Mouse (Mus musculus) cerebellum, adult 8-10 months (tissue): ENCODE results near the gene Gm5475.
A peak's percentile ranks its signal among the peaks of the same experiment; 100 is the strongest.

Experiments
- DNase-seq: peaks from one replicate; pipeline ENCODE4 v3.0.0; 2022

Gene Gm5475

DNA sequence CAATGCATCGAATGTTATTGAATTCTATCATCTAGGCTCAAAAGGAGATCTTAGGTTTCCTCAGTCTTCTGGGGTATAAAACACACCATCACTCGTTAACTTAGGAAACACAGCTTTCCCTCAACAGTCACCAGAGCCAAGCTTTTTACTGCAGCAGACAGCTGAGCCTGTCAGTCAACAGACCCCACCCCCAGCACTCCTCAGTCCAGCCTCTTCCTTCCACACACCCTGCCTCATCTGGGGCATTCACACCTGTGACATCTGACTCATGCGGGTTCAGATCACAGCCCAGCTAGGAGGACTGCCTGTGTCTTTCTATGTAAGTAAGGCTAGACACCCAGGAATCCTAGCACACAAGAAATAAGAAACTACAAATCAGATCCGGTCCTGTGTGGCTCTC is 7.9 kb upstream of the Gm5475 start:
- DNase-seq: no peak

DNA sequence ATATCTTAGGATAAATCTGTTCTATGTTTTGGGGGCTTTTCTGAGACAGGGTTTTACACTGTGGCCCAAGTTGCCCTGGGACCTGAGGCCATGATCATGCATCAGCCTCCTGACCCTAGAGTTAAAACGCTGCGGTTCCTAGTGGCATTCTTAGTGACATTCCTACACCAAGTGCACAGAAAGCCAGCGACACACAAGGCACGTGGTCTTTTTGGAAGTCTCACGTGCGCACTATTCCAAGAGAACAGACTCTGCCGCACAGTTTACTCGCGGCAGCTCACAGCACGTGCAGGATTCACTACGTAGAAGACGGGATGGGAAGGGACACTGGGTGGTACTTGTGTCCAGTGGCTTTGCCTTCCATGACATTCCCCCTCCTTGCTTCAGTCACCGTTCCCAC is 7.0 kb upstream of the Gm5475 start:
- no peak for DNase-seq

DNA sequence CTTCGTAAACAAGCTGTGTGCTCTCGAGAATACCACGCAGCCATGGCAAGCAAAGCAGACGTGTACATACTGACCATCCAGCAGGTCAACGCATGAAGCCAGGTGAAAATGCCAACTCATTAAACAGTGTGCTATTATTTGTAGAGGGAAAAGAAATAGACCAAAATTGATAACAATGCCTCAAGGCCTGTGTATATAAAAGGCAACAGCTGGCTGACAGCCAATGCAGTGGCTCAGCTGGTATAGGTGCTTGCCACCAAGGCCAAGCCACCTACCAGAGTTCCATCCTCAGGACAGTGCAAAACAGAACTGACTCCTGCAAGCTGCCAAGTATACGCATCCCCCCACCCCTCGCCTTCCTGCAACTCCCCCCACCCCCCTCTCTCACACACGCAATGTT is 6.3 kb upstream of the Gm5475 start:
- no peak for DNase-seq

DNA sequence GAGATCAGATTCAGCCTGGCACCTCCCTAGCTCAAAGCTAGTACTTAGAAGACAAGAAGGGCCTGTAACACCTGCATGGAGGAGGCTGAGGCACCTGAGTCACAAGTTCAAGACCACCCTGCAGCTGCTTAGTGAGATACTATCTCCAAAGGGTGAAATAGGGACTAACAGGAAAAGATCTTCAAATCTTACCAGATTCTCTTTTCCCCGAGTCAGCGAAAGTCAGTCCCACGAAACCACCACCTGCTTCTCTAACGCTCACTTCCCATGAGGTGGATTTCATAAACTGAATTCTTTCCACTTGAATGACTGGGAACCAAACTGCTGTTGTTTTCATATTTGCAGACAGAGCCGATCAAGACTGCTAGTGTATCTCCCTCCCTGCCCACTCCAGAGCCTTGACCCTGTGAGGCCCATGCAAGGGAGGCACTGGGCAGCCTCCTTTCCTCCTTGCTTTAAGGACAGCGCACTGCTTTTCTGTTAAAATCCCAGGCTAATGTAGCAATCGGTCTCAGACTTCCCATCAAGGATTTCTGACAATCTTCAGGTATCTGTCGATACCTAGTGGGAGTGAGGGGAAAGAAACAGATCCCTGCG is 4.0 kb upstream of the Gm5475 start:
- no peak for DNase-seq

DNA sequence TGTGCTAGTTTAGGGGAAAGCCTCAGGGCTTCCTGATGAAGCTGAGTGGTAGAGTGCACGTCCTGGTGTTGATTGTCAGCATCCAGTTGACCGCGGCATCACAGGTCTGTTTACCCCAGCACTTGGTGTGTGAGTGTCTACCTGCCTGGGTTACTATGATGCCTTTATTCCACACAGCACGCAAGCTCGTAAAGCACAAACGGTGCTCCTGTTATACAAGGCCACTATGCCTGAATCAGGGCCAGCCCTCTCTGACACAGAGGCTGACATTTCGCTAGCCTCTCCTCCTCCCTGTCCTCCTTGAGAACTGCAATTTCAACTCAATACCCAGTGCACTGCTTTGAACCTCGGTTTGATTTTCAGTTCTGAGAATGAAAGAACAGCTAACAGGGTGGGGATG is 2.6 kb upstream of the Gm5475 start:
- no peak for DNase-seq

DNA sequence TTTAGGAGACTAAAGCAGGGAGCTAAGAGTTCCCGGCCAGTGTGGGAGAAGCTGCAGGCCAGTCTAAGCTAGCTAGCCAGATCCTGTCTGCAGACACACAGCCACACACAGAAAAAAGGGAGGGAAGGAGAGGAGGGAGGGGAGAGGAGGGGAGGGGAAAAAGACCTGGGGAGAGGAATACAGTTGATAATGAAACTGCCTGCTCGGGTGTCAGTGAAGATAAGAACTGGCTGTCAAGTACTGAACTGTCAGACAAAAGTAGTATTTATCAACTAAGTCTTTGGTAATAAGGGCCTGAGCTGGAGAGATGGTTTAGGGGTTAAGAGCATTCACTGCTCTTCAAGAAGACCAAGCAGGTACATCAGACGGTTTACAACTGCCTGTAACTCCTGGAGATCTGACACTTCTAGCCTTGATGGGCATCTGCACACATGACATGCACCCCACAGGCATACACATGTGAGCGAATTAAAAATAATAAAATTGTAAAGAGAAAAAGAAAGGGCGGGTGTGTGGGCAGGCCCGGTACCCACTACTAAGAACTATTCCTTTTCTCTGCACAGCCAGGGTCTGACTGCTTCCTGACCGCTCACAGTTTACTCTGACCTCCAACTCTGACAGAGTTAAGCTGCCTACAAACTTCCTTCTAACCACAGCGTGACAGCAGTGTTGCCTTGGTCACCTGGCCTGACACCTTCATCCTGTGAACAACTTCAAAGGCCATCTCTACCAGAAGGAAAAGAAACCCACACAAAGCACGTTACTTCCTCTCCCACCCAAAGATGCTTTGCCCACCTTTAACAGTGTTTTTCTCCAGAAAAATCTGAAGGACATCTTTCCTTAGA is 1.8 kb upstream of the Gm5475 start:
- no peak for DNase-seq

DNA sequence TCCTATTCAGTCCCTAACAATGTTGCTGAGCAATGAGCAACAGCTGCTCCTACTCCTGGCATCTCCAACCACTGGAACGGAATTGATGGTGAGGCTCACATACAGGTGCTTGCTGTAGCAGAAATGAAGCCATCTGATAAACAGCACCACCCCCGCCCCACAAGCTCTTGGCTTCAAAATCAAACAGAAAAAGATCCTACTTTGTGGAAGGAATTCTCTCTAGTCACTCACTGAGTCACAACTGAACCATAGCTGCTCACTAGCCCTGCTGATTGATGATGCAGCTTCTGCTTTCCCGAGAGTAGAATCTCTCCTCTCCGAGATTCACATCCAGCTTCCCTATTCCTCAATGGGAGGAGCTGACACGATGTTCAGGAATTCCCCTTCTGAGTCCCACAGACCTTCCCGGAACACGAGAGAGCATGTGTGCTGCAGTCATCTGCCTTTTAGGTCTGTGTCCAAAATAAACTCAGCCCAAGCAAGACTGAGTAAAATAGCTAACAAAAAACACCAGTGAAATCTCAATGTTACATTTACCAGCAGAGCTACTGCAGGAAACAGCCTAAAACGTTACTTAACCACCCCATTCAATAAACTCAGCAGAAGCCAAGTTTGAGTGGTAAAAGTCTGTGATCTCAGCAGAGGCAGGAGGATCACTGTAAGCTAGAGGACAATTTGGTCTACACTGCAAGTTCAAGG is 739 bp upstream of the Gm5475 start:
- DNase-seq: no peak

DNA sequence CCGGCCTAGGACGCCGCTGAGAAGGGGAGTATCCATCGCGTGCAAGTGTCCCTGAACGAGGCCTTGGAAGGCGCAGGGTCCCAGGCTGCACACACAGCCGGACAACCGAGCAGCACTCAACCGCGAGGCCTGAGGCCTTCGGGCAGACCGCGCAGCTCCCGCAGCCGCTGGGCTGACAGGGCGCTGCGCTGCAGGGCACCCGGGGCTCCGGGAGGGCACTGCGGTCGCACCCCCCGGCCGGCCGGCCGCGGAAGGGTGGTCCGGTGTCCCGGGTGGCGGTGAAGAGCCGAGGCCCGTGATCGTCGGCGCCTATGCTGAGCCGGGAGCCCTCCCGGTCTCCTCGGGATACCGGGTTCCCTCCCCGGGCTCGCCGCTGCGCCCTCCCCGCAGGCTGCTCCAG is 529 bp downstream of the Gm5475 start:
- DNase-seq: no peak

DNA sequence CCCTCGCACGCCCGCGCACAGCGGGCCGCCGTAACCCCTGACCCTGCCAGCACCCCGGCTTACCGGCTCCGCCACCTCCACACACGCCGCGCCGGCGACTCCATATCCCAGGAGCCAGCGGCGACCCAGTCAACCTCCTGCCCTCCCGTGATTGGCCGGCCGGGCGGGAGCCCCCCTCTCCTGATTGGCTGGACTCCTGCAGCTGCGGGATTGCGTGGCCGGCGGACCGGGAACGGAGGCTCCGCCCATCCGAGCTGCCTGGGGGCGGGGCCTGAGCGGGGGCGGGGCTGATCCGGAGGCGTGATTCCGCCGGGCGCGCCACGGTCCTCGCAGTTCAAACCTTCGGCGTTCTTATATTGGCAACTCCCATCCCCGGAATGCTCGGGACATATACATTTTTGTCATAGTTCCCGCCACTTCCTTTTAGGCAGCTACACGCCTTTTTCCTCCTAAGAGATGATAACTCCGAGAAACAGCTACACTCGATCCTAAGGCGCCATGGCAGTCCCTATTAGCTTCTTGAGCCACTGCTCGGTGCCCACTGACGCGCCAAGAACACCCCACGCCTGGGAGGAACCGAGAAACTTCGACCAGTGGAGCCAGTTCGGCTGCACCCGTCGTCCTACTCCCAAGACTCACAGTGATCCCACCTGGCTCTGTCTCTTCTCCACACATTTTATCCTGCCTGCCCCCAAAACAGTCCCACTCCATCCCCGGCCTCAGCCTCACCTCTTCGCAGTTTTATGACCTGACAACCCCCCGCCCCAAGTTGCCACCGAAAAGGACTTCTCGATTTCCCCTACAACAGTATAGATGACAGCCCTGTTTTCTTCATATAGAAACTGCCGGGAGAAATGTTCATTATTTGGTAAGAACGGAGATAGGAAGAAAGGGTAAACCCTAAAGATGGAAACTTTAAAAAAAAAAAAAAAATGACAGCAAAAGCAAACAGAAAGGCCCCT is 1.2 kb downstream of the Gm5475 start:
- peak; percentile 94 for DNase-seq

DNA sequence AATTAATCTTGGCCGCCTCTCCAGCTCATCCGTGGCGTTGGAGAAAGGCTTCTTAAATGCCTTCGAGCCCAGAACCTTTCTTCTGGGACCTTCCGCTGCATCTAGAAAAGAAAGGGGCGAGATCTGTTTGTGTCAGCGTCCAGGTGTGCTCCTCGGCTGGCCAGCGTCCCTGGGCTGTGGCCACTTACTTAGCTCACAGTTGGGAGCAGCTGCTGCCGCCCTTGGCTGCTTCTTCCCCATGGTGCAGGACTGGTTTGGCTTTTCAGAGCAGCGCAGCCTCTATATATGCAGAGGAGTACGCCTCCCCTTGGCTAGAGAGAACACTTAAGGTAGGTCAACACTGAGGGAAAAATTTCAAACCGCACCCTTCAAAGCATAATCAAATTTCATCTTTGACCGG is 2.0 kb downstream of the Gm5475 start:
- DNase-seq: no peak

DNA sequence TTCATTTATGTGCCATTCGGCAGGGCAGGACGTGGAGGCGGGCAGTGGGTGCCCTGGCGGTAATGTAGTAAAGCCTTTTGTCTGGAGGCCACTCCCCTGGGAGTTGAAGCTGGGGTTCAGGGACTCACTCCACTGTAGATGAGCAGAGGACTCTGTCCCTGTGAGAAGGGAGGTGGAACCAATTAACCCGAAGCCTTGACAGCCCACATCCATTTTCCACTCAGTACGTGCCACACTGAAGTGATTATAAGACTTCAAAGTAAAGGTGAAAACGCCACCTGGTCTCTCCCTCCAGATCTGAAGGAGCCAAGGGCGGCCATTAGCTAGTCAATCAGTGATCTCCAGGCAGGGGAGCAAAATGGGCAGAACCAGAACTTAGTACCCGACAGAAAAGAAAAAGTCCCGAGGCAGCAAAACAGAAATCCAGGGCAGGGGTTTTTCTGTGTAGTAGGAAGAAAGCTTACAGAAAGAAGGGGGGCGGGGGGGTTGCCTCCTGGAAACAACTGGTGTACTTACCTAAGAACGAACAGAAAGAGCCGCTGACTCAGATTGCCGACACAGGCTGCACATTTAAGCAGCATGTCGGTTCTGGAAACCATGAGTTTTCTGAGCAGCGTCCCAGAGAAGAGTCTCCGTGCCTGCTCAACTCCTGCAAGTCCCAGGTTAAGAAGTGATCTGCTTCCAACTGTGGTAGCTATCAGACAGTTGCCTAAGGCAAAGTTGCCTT is 2.6 kb downstream of the Gm5475 start, which contains the start of gene Slc11a2:
Gene Slc11a2 (minus strand): TSS at position 677 of the 727 bp plus-strand sequence.
- no peak for DNase-seq

DNA sequence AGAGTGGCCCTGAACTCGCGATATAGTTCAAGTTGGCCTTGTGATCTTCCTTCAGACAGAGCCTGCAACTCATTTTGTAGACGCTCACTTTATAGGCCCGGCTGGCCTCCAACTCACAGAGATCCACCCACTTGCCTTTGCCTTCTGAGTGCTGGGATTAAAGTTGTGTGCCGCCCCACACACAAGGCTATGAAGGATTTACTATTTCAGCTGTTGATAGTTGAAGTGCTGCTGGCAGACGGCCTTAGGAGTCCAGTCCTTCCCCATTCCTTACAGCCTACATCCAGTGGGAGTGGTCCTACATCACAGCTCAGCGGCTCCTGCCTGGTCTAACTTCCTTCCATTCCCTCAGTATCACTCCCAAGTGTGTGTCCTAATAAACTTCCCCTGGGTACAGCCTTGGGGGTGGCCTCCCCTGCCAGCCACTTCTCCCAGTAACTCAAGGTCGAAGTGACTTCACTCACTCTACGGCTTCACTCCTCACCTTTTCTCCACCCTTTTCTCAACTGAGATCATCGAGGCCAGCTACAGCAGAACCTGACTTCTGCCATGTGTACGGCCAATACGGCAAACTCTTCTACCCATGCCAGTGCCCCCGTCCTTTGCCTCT is 6.5 kb downstream of the Gm5475 start:
- no peak for DNase-seq

DNA sequence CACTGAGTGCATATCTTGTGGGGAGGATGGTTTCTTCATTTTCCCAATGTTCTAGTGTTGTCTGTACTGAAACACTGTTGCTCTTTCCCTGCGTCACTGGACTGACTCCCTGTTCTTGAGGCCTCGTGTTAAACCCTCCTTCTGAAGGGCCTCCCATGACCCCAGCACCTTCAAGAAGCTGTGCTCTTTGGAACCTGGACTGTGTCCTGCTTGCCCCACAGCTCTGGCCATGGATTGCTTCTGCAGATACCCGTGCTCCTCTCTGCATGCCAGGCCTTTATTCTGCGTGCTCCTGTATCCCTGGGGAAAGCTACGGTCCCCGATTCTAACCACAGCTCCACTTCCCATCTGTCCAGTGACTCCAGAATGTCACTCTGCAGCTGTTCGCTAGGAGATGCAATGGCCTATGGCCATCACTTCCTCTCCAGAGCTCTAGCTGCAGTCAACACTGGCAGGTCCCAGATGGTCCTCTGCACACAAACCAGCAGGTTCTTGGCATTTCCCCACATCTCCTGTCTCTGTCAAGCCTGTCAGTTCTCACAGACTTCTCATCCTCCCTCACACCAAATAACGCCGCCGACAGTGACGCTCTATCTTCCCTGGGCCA is 8.1 kb downstream of the Gm5475 start:
- DNase-seq: peak; percentile 38

DNA sequence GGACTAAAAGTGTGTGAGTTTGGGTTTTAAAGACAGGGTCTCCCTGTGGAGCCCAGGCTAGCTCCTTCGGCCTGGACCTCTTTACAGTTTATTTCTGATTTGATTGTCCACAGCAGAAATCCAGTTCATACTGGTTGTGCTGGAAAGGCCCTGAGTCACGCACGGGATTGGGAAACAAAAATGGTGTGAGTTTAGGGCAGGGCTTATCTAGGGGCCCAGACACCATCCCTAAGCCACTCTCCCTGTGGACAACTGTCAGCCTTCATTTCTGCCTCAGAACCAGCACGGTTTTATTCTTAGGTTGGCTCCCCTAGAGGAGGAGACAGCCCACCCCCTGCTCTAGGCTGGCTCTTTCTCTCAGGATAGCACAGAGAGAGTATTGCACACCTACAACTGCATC is 11.3 kb downstream of the Gm5475 start:
- no peak for DNase-seq

DNA sequence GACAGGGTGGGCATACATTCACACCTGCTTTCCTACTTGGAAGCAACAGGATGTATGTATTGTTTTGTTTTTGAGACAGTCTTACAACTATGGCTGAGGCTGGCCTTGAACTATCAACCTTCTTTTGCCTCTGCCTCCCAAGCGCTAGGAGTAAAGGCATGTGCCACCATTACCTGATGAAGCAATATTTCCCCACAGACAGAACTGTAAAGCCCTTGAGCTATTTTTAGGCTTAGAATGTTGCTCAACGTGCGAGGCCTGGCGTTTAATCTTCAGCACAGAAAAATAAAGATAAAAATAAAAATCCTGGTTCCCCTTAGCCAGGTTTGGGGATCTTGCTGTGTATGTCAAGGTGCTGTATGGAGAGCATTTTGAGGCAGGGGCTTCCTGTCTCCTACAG is 14.2 kb downstream of the Gm5475 start:
- no peak for DNase-seq

DNA sequence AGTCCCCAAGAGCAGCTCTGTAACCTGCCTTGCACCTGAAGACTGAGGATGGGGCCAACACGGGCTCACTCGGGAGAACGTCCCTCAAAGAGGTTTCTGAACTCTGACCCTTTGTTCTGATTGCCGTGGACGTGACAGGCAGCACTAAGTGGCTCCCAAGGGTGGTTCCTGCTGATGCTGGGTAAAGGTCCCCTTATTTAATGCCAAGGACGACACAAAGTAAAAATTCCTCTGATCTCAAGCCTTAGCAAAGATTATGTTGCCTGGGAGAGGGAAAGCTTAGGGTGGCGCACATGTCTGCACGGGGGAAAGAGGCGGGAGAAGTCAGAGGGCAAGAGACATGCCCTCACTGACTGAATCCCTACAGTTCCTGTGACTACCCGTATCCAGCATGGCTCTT is 14.6 kb downstream of the Gm5475 start:
- no peak for DNase-seq

DNA sequence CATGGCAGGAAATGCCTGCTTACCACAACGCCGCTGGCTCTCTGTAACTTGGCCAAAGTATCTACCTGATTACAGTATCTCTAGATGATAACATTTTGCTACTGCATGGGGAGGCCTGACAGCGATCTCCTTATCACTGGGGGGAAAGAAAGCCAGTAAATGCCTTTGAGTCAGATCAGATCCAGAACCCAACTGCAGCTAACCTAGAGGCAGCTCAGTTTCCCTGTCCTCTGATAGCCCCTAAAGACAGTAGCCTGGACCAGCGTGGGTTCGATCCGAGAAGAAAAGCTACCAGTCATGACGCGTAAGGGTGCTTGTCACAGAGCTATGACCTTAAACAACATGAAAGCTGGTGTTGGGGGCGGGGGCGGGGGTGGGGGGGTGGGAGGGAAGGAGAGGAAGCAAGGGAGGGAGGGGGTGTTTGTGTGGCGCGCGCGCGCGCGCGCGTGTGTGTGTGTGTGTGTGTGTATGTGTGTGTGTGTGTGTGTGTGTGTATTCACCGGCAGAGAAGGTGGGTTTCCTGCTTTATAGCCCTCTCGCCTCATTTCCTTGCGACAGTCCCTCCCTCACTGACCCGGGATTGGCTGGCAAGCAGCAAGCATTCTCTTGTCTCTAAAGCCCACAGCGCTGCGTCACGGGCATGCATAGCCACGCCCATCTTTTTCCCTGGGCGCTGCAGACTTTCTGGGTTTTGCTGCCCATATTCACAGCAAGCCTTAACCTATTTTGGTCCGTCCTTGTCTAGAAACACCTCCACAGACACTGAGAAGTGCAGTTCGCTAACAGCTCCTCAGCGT is 21.4 kb downstream of the Gm5475 start:
- DNase-seq: peak; percentile 75

DNA sequence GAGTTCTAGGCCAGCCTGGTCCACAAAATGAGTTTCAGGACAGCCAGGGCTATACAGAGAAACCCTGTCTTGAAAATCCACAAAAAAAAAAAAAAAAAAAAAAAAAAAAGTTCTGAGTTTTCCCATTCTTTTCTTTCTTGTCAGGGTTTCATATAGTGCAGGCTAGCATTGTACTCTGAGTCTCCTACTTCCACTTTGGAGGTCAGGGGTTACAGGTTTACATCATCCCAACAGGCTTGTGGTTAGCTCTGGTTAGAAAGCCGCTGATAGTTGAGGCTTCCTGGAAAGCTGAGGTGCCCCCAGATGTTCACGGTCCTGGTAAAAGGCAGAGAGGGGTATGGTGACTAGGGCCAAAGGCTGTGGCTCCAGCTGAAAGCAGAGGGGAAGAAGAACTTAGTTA is 24.9 kb downstream of the Gm5475 start:
- no peak for DNase-seq

DNA sequence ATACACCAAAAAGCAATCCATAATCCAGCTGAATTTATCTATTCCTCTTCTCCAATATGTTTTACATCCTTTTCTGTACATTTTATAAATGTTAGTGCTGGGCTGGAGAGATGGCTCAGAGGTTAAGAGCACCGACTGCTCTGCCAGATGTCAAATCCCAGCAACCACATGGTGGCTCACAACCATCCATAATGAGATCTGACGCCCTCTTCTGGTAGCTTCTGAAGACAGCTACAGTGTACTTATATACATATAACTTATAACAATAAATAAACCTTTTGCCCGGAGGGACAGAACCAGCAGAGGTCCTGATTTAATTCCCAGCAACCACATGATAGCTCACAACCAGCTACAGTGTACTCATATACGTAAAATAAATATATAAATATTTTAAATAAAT is 26.6 kb downstream of the Gm5475 start:
- no peak for DNase-seq

DNA sequence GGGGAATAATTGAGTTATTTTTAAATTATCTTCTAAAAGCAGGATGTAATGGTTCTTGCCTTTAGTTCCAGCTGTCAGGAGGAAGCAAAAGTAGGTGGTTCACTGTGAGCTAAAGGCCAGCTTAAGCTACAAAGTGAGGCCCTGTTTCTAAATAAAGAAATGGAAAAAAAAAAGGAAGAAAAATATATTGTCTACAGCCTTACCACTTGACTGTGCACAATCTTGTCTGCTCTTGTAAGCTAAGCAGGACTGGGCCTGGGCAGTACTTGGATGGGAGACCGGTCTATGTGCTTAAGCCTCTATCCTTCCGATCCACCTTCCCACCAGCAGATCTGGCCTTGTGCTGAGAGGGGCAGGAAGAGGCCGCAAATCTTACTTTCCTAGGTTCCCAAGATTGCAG is 27.5 kb downstream of the Gm5475 start:
- no peak for DNase-seq
